Mouse (Mus musculus) lung, postnatal 0 days (tissue): Measurements from ENCODE around the gene D430041D05Rik.

Experiments
- CTCF ChIP-seq: IDR thresholded peaks from 2 replicates; pipeline ENCODE4 v1.5.1; 2016; ENCODE audit warnings: antibody characterized with exemption, mild to moderate bottlenecking
- EP300 ChIP-seq: IDR thresholded peaks from 2 replicates; pipeline ENCODE4 v1.6.1; 2016; ENCODE audit warnings: antibody characterized with exemption, mild to moderate bottlenecking, control low read depth

- TF ChIP-seq CTCF, result no peak
- no peak for TF ChIP-seq EP300
Measured at GRCm38 (mm10) chr2:104261741-104262067, 149.1 kb downstream of the D430041D05Rik start.
